Mouse (Mus musculus): ENCODE data around the gene Dlk2. TPM values are rescaled to one million over a fixed set of nuclear protein-coding genes. Genes with fewer than 3 reads are reported as not detected.

Gene Dlk2
- total RNA-seq, 2 experiments from 2014 or later = 1.2 to 1.5 TPM

- no peak for DNase-seq (ENCODE audit: low spot score in 2 of 2)
These were observed 25.2 kb upstream of the Dlk2 start for GRCm38 (mm10) chr17:46272058-46272457.

- no peak for DNase-seq (ENCODE audit: low spot score in 2 of 2)
These were observed 24.5 kb upstream of the Dlk2 start for GRCm38 (mm10) chr17:46272675-46273074.

GRCm38 (mm10) chr17:46273803-46274236 lies 23.4 kb upstream of the Dlk2 start:
- no peak for DNase-seq (ENCODE audit: low spot score in 2 of 2)

GRCm38 (mm10) chr17:46274465-46274864 lies 22.8 kb upstream of the Dlk2 start:
- no peak for DNase-seq (ENCODE audit: low spot score in 2 of 2)

- no peak for DNase-seq (ENCODE audit: low spot score in 2 of 2)
These were observed 22.2 kb upstream of the Dlk2 start for GRCm38 (mm10) chr17:46275034-46275433.

GRCm38 (mm10) chr17:46275506-46275905 lies 21.7 kb upstream of the Dlk2 start:
- no peak for DNase-seq (ENCODE audit: low spot score in 2 of 2)

- no peak for DNase-seq (ENCODE audit: low spot score in 2 of 2)
These were observed 19.6 kb upstream of the Dlk2 start for GRCm38 (mm10) chr17:46277586-46277985.

GRCm38 (mm10) chr17:46278011-46278765 lies 19.0 kb upstream of the Dlk2 start:
- DNase-seq (ENCODE audit: low spot score in 2 of 2) = no peak

- DNase-seq (ENCODE audit: low spot score in 2 of 2) = peak; percentile 84 to 88
These were observed 14.6 kb upstream of the Dlk2 start, which contains the start of gene Tjap1 for GRCm38 (mm10) chr17:46282483-46283123. TSS of gene Tjap1 (minus strand) at chr17:46283026.

GRCm38 (mm10) chr17:46283140-46283539 lies 14.1 kb upstream of the Dlk2 start:
- no peak for DNase-seq (ENCODE audit: low spot score in 2 of 2)

GRCm38 (mm10) chr17:46283911-46284310 lies 13.3 kb upstream of the Dlk2 start:
- DNase-seq (ENCODE audit: low spot score in 2 of 2) = peak in 1 of 2 experiments; percentile 8

- DNase-seq (ENCODE audit: low spot score in 2 of 2) = peak in 1 of 2 experiments; percentile 14
These were observed 12.6 kb upstream of the Dlk2 start for GRCm38 (mm10) chr17:46284653-46285052.

- no peak for DNase-seq (ENCODE audit: low spot score in 2 of 2)
These were observed 11.8 kb upstream of the Dlk2 start for GRCm38 (mm10) chr17:46285407-46285806.

GRCm38 (mm10) chr17:46287678-46288095 lies 9.5 kb upstream of the Dlk2 start:
- DNase-seq (ENCODE audit: low spot score in 2 of 2) = peak; percentile 49 to 80

- DNase-seq (ENCODE audit: low spot score in 2 of 2) = peak in 1 of 2 experiments; percentile 11
These were observed 620 bp upstream of the Dlk2 start for GRCm38 (mm10) chr17:46296601-46297000.

GRCm38 (mm10) chr17:46297028-46297363 lies 225 bp upstream of the Dlk2 start:
- DNase-seq (ENCODE audit: low spot score in 2 of 2) = no peak

- peak; percentile 67 to 79 for DNase-seq (ENCODE audit: low spot score in 2 of 2)
These were observed 1.1 kb downstream of the Dlk2 start for GRCm38 (mm10) chr17:46298220-46298913.

- no peak for DNase-seq (ENCODE audit: low spot score in 2 of 2)
These were observed 4.7 kb downstream of the Dlk2 start for GRCm38 (mm10) chr17:46301892-46302291.

GRCm38 (mm10) chr17:46304184-46304583 lies 7.0 kb downstream of the Dlk2 start:
- DNase-seq (ENCODE audit: low spot score in 2 of 2) = no peak

- DNase-seq (ENCODE audit: low spot score in 2 of 2) = peak in 1 of 2 experiments; percentile 12
These were observed 9.7 kb downstream of the Dlk2 start for GRCm38 (mm10) chr17:46306956-46307355.

GRCm38 (mm10) chr17:46309835-46310234 lies 12.6 kb downstream of the Dlk2 start:
- DNase-seq (ENCODE audit: low spot score in 2 of 2) = no peak

- no peak for DNase-seq (ENCODE audit: low spot score in 2 of 2)
These were observed 13.3 kb downstream of the Dlk2 start for GRCm38 (mm10) chr17:46310515-46310914.

All from gastrocnemius, postnatal 4 days (tissue).